Mouse (Mus musculus) Patski (cell line): ENCODE data around the gene Dip2b. TPM values are rescaled to one million over a fixed set of nuclear protein-coding genes. Genes with fewer than 3 reads are reported as not detected.

ENCODE experiments used
- ATAC-seq: fragments of 100-300 bp; one replicate; pipeline ENCODE4 v1.8.0; 2021
- CTCF ChIA-PET: fragments of 350-600 bp; sonication (Branson Sonifier 250); formaldehyde crosslinking; loops from one replicate; lab custom pipeline; 2022; ENCODE audit warnings: inconsistent platforms; lab: Charles Lee
- POLR2A ChIA-PET: fragments of 350-600 bp; sonication (Branson Sonifier 250); formaldehyde crosslinking; loops from one replicate; lab custom pipeline; 2022; ENCODE audit warnings: antibody characterized with exemption, inconsistent platforms; lab: Charles Lee
- DNase-seq: peaks from one replicate; pipeline ENCODE4 v3.0.0-alpha.2; 2011; ENCODE audit warnings: low read depth, low spot score
- H3K27me3 ChIP-seq: fragments of 371-371 bp; one replicate; pipeline ENCODE4 v1.5.1; 2021
- CTCF ChIP-seq: fragments of 100-300 bp; IDR thresholded peaks from one replicate; pipeline ENCODE4 v1.5.1; 2021
- in situ Hi-C: fragments of 300-500 bp; cut with MboI; formaldehyde crosslinking; loops from 3 replicates; pipeline ENCODE4 v1.11.1; 2018; ENCODE audit warnings: low pct_unique_long_range_greater_than_20kb, mixed read lengths
- polyA plus RNA-seq: library from polyadenylated mRNA; unstranded; gene quantifications from one replicate; pipeline ENCODE4 v1.2.3, GENCODE M21; 2021

Dip2b gene
- polyA plus RNA-seq, 1 experiment from 2014 or later: 13.8 TPM

DNA sequence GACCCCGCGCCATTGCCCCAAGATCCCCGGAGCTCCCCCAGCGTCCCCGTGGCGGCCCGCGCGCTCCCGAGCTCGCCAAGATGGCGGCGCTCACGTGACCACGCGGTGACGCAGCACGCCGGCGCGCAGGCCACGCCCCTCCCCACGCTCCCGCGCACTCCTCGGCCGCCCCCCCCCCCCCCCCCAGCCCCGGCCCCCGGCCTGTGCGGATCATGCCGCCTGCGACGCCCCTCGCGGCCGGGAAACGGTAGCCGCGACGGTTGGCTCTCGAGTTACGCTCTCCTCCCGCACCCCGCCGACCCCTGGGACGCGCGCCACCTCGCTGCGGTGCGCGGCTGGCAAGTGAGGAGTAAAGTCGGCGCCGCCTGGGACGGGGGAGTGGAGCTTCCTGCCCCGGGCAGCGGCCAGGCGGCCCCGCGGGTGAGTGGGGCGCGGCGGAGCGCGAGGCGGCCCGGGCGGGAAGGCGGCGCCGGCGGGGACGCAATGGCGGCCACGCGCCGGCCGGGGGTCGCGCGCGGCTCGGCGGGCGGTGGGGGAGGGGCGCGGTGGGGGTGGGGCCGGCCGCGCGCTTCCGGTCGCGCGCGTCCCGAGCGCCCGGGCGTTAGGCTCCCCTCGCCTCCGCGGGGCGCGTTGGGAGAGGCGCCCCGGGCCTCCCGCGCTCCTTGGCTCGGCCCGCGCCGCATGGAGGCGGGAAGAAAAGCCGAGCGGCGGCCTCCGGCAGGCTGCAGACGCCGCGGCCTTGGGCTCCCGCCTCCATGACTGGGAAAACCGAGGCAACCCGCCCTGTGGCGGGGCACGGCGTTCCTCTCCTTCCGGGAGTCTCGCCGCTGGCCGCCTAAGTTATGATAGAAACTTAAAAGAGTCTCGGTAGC is 189.4 kb downstream of the Dip2b start, which contains the start of gene Atf1:
Gene Atf1 (plus strand): TSS at position 157 of the 872 bp plus-strand sequence.
- peak; percentile 41 for ATAC-seq
- no peak for DNase-seq
- ChIA-PET CTCF (interaction anchor here (1.5 to 1.7 kb wide), 2 partner anchors 9 to 28 kb away, joined by 4 to 5 read pairs; no protein-coding TSS in a partner anchor), POLR2A (interaction anchor here (0.6 to 1.4 kb wide), 5 partner anchors 10 to 89 kb away, joined by 3 to 6 read pairs (median 3); no protein-coding TSS in a partner anchor)
- H3K27me3 ChIP-seq: no peaks in the 10 kb centered on the region
- in situ Hi-C loops: no loop called here
- TF ChIP-seq CTCF: peak; percentile 38

GRCm38 (mm10) chr15:100228535-100229336 is 190.3 kb downstream of the Dip2b start:
- peak; percentile 62 for TF ChIP-seq CTCF
- ChIA-PET CTCF (interaction anchor here (0.7 to 1.6 kb wide), 4 partner anchors 17 to 37 kb away, joined by 3 to 5 read pairs (median 3); no protein-coding TSS in a partner anchor), POLR2A (interaction anchor here (0.8 kb wide), 1 partner anchor 10 kb away, joined by 3 read pairs; no protein-coding TSS in a partner anchor)
- no peaks in the 10 kb centered on the region for H3K27me3 ChIP-seq
- no peak for DNase-seq
- ATAC-seq: no peak
- in situ Hi-C loops: no loop called here

- ChIA-PET POLR2A (no interaction called here), CTCF (interaction anchor here (0.8 to 3.2 kb wide), 5 partner anchors 9 to 88 kb away, joined by 3 to 9 read pairs (median 3); no protein-coding TSS in a partner anchor)
- ATAC-seq (no peak), DNase-seq (no peak)
- in situ Hi-C loops: no loop called here
- no peaks in the 10 kb centered on the region for H3K27me3 ChIP-seq
- TF ChIP-seq CTCF: no peak
Measured at GRCm38 (mm10) chr15:100230655-100231054, 192.2 kb downstream of the Dip2b start.

- no peak for ATAC-seq
- peak; percentile 5 for TF ChIP-seq CTCF
- CTCF ChIA-PET: interaction anchor here (0.7 to 3.2 kb wide), 5 partner anchors 11 to 87 kb away, joined by 3 to 9 read pairs (median 3); no protein-coding TSS in a partner anchor
- H3K27me3 ChIP-seq: no peaks in the 10 kb centered on the region
- in situ Hi-C loops: no loop called here
- POLR2A ChIA-PET: no interaction called here
- DNase-seq: no peak
Measured at GRCm38 (mm10) chr15:100231616-100232525, 193.4 kb downstream of the Dip2b start.

- ChIA-PET CTCF (no interaction called here), POLR2A (no interaction called here)
- ATAC-seq: no peak
- TF ChIP-seq CTCF: no peak
- in situ Hi-C loops: no loop called here
- DNase-seq: no peak
- no peaks in the 10 kb centered on the region for H3K27me3 ChIP-seq
Measured at GRCm38 (mm10) chr15:100235208-100235965, 196.9 kb downstream of the Dip2b start.

- no peaks in the 10 kb centered on the region for H3K27me3 ChIP-seq
- ChIA-PET CTCF (interaction anchor here (1.3 to 2.1 kb wide), 3 partner anchors 10 to 26 kb away, joined by 3 to 5 read pairs (median 5); no protein-coding TSS in a partner anchor), POLR2A (interaction anchor here (1.8 kb wide), 1 partner anchor 10 kb away, joined by 6 read pairs; the partner anchor contains the start of gene Atf1)
- in situ Hi-C loops: no loop called here
- TF ChIP-seq CTCF: no peak
- DNase-seq (no peak), ATAC-seq (no peak)
Measured at GRCm38 (mm10) chr15:100236952-100237351, 198.5 kb downstream of the Dip2b start.

- H3K27me3 ChIP-seq: no peaks in the 10 kb centered on the region
- in situ Hi-C loops: no loop called here
- TF ChIP-seq CTCF: no peak
- DNase-seq (no peak), ATAC-seq (no peak)
- ChIA-PET POLR2A (no interaction called here), CTCF (interaction anchor here (1.5 to 2.2 kb wide), 2 partner anchors 10 kb away, joined by 3 to 7 read pairs; no protein-coding TSS in a partner anchor)
Measured at GRCm38 (mm10) chr15:100241780-100242179, 203.3 kb downstream of the Dip2b start.

DNA sequence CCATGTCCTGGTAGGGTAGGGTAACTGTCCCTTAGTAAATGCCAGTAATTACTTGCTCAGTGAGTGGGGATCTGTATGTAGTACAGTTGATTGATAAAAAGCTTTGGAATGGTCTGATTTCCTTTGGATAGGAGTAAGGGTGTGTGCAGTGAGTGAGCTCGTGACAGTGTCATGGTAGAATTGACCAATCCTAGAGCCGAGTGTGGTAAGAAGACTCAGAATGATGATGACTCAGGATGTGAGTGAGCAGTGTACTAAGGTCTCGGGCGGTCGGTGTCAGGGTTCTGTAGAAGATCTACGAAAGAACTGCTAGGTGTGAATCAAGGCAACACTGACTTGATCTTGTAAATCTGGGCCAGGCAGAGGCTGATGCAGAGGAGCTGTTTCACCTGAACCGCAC is 207.5 kb downstream of the Dip2b start:
- no peaks in the 10 kb centered on the region for H3K27me3 ChIP-seq
- ChIA-PET CTCF (interaction anchor here (1.4 kb wide), 1 partner anchor 17 kb away, joined by 5 read pairs; no protein-coding TSS in a partner anchor), POLR2A (no interaction called here)
- TF ChIP-seq CTCF: no peak
- DNase-seq: no peak
- ATAC-seq: no peak
- in situ Hi-C loops: no loop called here
